Mouse (Mus musculus) spleen, postnatal 36 days (tissue): ENCODE measurements around the gene Gm4491.

Experiments used
- DNase-seq, 2 experiments: peaks; one replicate each; pipeline ENCODE4 v3.0.0; 2022; ENCODE audit warnings: low spot score in 2 of 2, mixed read lengths in 1 of 2

Gene Gm4491

DNA sequence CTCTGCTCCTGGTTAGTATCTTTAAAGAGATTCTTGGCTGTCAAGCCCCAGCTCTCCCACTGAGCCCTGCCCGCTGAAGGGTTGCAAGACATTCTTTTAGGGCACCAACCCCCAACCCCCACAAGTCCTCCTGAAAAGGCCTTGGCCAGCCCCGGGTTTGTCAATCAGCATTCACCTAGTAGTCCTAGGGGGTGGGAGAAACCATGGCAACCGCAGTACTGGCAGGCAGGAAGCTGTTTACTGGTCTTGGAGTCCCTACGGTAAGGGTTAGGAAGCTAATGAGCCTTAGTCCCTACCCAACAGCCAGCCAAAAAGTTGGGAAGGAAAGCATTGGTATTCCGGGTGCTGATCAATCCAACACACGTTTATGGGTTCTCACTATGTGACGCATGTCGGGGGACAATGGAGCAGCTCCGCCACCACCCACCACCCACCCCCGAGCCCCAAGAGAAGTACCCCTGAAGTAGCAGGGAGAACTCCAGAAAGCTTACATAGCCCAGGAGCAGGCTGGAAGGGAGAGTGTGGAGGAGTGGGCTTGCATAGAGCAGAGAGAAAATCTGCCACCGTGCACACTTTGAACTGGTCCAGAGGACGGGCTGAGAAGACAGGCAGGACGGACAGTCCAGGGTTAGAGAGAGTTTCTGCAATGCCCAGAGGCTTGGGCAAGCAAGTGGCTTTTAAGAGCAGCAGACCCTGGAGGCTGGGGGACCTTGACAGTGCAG, at the start of gene Gm4491:
Gene Gm4491, minus strand, starts transcription at position 61 of the 722 bp plus-strand sequence.
- DNase-seq: no peak

GRCm38 (mm10) chr14:57161833-57162232, 46.1 kb upstream of the Gm4491 start:
- no peak for DNase-seq

- no peak for DNase-seq
Measured at GRCm38 (mm10) chr14:57161201-57161600, 45.5 kb upstream of the Gm4491 start.

GRCm38 (mm10) chr14:57154916-57155315, 39.2 kb upstream of the Gm4491 start:
- DNase-seq: no peak

DNA sequence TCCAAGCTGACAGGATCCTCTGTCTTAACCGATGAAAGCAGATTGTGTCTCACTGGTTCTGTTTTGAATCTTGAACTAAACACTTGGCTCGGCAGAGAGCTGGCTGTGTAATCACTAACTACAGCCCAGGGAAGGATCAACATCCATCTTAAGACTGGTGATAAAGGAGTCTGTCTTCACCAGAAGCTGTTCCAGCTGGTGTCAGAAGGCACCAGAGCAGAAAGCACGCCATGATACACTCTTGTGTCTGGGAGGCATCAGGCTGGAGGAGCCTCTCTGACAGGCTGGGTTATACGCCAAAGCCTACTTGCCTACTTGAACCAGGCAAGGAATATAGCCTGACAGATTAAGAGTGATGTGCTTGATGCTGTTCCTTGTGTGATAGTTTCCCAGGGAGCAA, 30.1 kb upstream of the Gm4491 start:
- no peak for DNase-seq

- no peak for DNase-seq
Measured at GRCm38 (mm10) chr14:57135265-57135664, 19.6 kb upstream of the Gm4491 start.

DNA sequence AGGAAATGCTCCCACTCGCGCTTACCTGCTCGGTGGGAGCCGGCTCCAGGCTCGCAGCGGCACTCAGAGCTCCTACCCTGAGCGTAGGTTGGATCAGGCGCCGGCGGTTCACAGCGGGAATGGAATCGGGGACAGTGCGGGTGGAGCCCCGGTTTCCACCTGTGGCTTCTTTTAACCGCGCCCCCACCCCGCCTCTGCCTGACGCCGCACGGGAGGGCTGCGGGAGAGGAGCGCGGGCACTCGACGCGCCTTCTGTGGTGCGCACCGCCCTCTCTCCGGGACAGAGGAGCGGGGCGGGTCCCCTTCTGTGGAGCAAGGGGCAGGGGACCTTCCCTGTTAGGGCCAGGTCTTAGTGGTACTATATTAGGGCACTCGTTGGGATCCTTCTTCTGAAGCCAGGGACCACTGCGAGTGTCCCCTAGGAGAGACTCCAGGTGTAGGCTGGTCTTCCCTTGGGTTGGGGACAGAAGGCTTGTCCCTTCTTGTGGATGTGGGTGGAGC, 17.5 kb upstream of the Gm4491 start, which contains the start of gene Gjb6:
Gene Gjb6, minus strand, starts transcription at position 451 of the 501 bp plus-strand sequence.
- DNase-seq: no peak

GRCm38 (mm10) chr14:57127383-57127782, 11.7 kb upstream of the Gm4491 start:
- DNase-seq: no peak

DNA sequence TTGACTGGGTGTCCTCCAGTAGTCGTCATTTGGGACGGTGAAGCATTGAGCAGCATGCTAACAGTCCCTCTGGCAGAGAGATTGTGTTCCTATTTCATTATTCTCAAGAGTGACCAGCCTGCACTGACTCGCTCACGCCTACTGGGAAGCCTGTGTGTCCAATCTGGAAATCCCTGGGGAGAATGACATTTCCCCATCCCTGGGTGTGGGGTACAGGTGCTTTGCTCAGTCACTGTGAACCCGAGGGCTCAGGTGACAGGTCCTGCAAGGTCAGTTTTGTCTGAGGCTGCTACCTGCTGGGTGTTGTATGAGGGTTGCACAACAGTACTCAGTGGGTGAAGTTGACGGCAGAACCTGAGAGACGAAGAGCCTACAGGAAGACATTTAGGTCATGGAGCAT, 6.6 kb upstream of the Gm4491 start:
- DNase-seq: no peak

DNA sequence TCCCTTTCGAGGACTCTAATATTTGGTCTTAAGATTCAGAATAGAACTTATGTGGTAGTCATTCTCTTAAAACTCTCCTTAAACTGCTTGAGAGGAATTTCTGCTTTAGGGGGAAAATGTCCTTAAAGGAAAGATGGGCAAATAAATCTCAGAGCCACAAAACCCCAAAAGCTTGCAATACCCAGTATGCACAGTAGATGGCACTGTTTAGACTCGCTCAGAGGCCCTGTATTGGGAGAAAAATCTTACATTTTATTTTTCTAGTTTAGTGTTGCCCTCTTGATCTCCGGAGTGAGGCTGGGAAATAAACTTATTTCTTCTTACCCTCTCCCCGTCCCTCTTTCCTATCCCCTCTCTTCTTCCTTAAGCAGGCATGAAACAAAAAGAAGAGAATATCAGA, 6.5 kb downstream of the Gm4491 start:
- no peak for DNase-seq

DNA sequence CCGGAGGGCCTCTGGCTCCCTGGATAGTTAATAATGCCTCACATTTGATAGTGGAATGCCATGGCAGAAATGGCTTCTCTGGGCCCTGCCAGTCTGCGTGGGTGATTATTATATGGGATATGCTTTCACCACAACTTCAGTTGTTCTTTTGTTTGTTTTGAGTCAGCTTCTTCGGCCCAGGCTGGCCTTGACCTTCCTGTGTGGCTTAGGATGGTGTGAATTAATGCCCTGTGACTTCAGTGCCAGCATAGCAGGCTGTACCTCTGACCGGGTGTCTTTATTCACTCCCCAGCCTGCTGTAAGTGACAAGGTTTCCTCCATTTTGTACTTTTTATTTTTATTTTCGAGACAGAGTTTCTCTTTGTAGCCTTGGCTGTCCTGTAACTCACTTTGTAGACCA, 7.8 kb downstream of the Gm4491 start:
- no peak for DNase-seq

GRCm38 (mm10) chr14:57107091-57107490, 8.6 kb downstream of the Gm4491 start:
- DNase-seq: no peak

- DNase-seq: no peak
Measured at GRCm38 (mm10) chr14:57105721-57106120, 10.0 kb downstream of the Gm4491 start.

- no peak for DNase-seq
Measured at GRCm38 (mm10) chr14:57105111-57105510, 10.6 kb downstream of the Gm4491 start.

DNA sequence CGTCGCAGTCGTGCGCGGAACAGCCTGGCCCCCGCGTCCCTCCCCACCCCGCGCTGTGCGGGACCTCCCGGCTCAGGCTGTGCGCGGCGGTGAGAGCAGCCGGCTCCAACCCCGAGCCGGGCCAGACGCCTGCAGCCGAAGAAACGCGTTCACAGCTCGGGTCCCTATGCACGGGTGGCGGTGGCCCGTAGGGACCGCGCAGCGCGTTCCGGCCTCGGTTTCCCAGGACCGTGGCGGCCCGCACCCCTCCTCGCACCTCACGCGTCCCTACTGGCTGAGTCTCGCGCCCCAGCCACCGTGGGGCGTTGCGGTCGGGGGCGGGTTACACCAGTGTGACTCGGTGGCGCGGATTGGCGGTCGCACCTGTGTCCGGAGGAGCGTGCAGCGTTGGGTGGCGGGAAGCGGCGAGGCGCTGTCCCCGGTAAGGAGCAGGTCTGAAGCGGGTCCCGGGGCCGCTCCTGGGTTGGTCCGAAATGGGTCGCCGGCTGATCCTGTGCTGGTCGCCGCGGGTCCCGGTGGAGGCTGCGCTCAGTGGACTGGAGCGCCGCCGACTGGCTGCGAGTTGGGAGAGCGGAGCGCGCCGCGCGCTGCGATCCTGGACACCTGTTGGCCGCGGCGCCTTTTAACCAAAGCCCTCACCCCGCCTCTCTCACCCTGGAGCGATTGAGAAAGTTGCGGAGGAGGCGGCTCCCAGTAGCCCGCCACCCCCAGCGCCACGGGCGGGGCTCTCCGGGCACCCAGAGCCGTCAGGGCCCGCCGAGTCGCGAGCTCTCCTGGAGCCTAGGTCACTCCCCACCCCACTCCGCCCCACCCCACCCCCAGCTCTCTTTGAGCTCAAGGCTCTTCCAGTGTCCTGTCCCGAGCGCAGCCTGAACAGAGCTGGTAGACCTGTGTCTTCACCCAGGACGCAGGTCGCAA, 11.3 kb downstream of the Gm4491 start, which contains the start of gene Gjb2:
Gene Gjb2, minus strand, starts transcription at position 597 of the 918 bp plus-strand sequence.
- no peak for DNase-seq

GRCm38 (mm10) chr14:57103711-57104105, 12.0 kb downstream of the Gm4491 start:
- DNase-seq: no peak

- DNase-seq: no peak
Measured at GRCm38 (mm10) chr14:57103121-57103520, 12.6 kb downstream of the Gm4491 start.

- no peak for DNase-seq
Measured at GRCm38 (mm10) chr14:57101623-57102022, 14.1 kb downstream of the Gm4491 start.

DNA sequence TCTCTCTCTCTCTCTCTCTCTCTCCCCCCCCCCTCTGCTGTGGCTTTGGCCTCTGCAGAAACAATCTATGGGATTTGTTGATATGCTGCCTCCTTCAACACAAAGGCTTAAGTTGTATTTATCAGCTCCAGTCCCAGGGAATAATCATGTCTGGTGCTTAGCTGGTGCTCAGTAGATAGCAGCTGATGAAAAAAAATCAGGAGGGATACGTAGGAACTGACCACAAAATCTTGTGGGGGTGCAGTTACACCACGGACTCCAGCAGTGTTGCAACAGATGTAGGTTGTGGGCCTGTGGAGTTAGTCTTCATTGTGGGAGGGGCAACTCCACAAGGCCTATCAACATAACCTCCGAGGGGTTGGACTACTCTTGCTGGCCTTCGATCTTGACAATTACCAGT, 19.8 kb downstream of the Gm4491 start:
- DNase-seq: no peak

DNA sequence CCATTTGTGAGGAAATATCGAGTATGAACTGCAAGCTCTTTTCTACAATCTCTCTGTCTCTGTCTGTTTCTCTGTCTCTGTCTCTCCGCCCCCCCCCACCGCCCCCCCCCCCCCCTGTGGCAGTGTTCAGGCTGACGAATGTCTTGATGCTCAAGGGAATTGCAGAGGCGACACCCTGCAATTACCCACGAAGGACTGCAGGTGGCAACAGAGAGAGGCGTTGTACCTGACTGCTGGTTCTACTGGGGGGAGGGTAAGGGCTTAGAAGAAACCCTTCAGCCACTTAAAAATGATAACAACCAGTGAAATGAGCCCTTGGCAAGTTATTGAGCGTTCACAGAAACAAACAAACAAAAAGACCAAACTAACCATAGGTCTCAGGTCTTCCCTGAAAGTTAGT, 22.7 kb downstream of the Gm4491 start:
- DNase-seq: no peak

DNA sequence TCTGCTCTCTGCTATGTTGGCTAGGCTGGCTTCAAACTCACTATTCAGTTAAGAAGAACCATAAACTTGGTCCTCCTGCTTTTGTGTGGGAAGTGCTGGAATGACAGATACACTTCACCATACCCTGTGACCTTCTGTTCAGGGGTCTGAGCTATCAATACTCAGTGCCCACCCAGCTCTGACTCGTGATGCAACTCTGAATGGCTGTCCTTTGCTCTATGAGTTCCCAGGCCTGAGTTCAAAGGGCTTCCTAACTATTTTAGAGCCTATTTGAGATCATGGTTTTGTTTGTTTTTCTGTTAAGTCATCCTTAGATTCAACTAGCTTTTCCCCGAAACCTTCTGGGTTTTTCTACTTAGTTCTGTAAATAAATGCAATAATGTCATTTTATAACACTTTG, 25.7 kb downstream of the Gm4491 start:
- DNase-seq: no peak

GRCm38 (mm10) chr14:57089107-57089506, 26.6 kb downstream of the Gm4491 start:
- DNase-seq: no peak
